8 mouse cellular contexts compared by ENCODE assay signal in the genomic region with DNA sequence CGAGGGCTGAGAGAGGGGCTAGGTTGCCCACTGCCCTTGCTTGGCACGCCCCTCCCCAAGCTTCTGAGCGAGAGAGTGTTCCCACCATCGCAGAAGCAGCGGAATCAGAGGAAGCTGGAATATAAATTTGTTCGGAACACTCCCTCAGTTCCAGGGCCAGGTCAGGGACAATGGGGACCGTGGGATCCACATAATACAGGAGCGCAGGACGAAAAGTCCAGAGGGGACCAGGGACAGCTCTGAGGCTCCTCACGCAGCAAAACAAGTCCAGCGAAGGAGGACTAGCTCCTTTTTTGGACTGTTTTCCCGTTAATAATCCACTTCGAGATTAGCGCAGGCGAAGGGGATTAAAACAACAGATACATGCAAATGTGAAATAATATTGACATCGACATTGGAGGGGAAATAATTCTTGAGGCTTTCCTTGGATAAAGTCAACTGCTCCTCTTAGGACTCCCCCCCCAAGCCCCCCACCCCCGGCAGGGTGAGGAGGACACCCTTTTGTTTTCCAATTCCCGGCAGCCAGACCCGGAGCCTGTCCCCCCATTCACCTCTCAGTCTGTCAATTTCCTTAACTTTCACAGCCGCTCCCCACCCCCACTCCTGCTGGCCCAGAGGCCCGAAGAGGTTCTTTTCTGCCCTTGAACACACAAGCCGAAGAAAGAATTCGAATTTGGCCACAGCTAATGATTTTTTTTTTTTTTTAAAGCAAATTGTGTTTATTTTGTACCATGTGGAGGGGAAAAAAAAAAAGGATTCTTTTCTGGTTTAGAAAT. TPM values are rescaled to one million over a fixed set of nuclear protein-coding genes. Genes with fewer than 3 reads are reported as not detected.
A peak's percentile ranks its signal among the peaks of the same experiment; 100 is the strongest.
DNase-seq lines count a peak whose midpoint lies in the region; ATAC-seq and TF ChIP-seq lines count a peak whose summit lies in the region.

No protein-coding gene starts in this region.

- peak overlapping the region; percentile 76 for H3K9ac ChIP-seq in heart, embryonic 14.5 days (ENCODE audit: low read length)
- H3K9ac ChIP-seq in kidney, embryonic 16.5 days (replicated peaks; ENCODE audit: low read length) = peak overlapping the region; percentile 70
- H3K9ac ChIP-seq in lung, postnatal 0 days (replicated peaks; ENCODE audit: low read depth) = peak overlapping the region; percentile 49
- H3K9ac ChIP-seq in stomach, embryonic 15.5 days = 0 out of 2 replicates have a peak overlapping the region, but pooled peaks have one; percentile 6

- DNase-seq in thymus, postnatal 4 days = peak; percentile 34
- DNase-seq in thymus, postnatal 10 days (ENCODE audit: low spot score in 2 of 2) = no peak
- DNase-seq in embryonic facial prominence, embryonic 10.5 days (ENCODE audit: low spot score) = peak; percentile 67
- DNase-seq in lung, postnatal 0 days (ENCODE audit: low spot score) = peak; percentile 84
- no peak for DNase-seq in frontal cortex, postnatal 10 days (ENCODE audit: low spot score in 2 of 2)

- TF ChIP-seq CTCF in lung, postnatal 0 days (IDR thresholded peaks at IDR 0.05) = no peak

- H3K27ac ChIP-seq in embryonic facial prominence, embryonic 10.5 days (replicated peaks) = peak overlapping the region; percentile 95
- peak overlapping the region; percentile 81 to 83 for H3K27ac ChIP-seq in heart, embryonic 14.5 days (replicated peaks in 1 of 2; ENCODE audit: control insufficient read depth in 1 of 2, insufficient read depth in 1 of 2, low read depth in 2 of 2, low read length in 2 of 2)
- peak overlapping the region; percentile 92 for H3K27ac ChIP-seq in kidney, embryonic 16.5 days (ENCODE audit: low read length)
- peak overlapping the region; percentile 93 for H3K27ac ChIP-seq in lung, postnatal 0 days (ENCODE audit: low read length)
- H3K27ac ChIP-seq in stomach, embryonic 15.5 days = peak overlapping the region; percentile 90

- H3K4me1 ChIP-seq in embryonic facial prominence, embryonic 10.5 days = peaks cover 49% of the 10 kb centered on the region
- H3K4me1 ChIP-seq in heart, embryonic 14.5 days (ENCODE audit: control insufficient read depth in 2 of 2, insufficient read depth in 2 of 2, low read length in 2 of 2) = peaks cover 5 to 6% of the 10 kb centered on the region in 2 experiments; a peak in 3 of 4 replicates
- H3K4me1 ChIP-seq in kidney, embryonic 16.5 days (ENCODE audit: insufficient read depth, low read length) = peaks cover 15% of the 10 kb centered on the region
- no peaks in the 10 kb centered on the region for H3K4me1 ChIP-seq in lung, postnatal 0 days (ENCODE audit: insufficient read depth, low read depth, low read length)
- H3K4me1 ChIP-seq in stomach, embryonic 15.5 days = no peaks in the 10 kb centered on the region

- H3K9me3 ChIP-seq in embryonic facial prominence, embryonic 10.5 days = no peaks in the 10 kb centered on the region
- no peaks in the 10 kb centered on the region for H3K9me3 ChIP-seq in heart, embryonic 14.5 days (ENCODE audit: control insufficient read depth, low read length)
- H3K9me3 ChIP-seq in kidney, embryonic 16.5 days (ENCODE audit: low read length) = no peaks in the 10 kb centered on the region
- H3K9me3 ChIP-seq in lung, postnatal 0 days (ENCODE audit: low read length) = no peaks in the 10 kb centered on the region
- no peaks in the 10 kb centered on the region for H3K9me3 ChIP-seq in stomach, embryonic 15.5 days

- no peaks in the 10 kb centered on the region for H3K36me3 ChIP-seq in embryonic facial prominence, embryonic 10.5 days (replicated peaks)
- no peaks in the 10 kb centered on the region for H3K36me3 ChIP-seq in heart, embryonic 14.5 days (ENCODE audit: control insufficient read depth, insufficient read depth, low read length)
- H3K36me3 ChIP-seq in kidney, embryonic 16.5 days (ENCODE audit: insufficient read depth, low read length) = no peaks in the 10 kb centered on the region
- no peaks in the 10 kb centered on the region for H3K36me3 ChIP-seq in lung, postnatal 0 days (ENCODE audit: insufficient read depth, low read length)
- H3K36me3 ChIP-seq in stomach, embryonic 15.5 days = no peaks in the 10 kb centered on the region

- no peak for TF ChIP-seq EP300 in lung, postnatal 0 days (IDR thresholded peaks at IDR 0.05)

- under 1% methylated on average over 23 of the region's 23 CpGs for WGBS in embryonic facial prominence, embryonic 10.5 days
- under 1% methylated on average over 23 of the region's 23 CpGs for WGBS in heart, embryonic 14.5 days
- WGBS in kidney, embryonic 16.5 days = under 1% methylated on average over 23 of the region's 23 CpGs
- WGBS in lung, postnatal 0 days = 2% methylated on average over 23 of the region's 23 CpGs
- 3% methylated on average over 22 of the region's 23 CpGs for WGBS in stomach, embryonic 15.5 days

- ATAC-seq in heart, embryonic 14.5 days (ENCODE audit: insufficient number of reproducible peaks, insufficient read depth, low FRiP score, low read depth) = no peak; the same call in 1 of the 2 replicates
- ATAC-seq in kidney, embryonic 16.5 days (ENCODE audit: low FRiP score, low TSS enrichment) = no peak
- ATAC-seq in lung, postnatal 0 days = peak; percentile 37
- ATAC-seq in stomach, embryonic 15.5 days (ENCODE audit: insufficient read depth, low FRiP score, low read depth) = no peak

- H3K4me2 ChIP-seq in heart, embryonic 14.5 days (ENCODE audit: low read length) = peak overlapping the region; percentile 91
- peak overlapping the region; percentile 88 for H3K4me2 ChIP-seq in kidney, embryonic 16.5 days (replicated peaks; ENCODE audit: low read depth, low read length)
- H3K4me2 ChIP-seq in lung, postnatal 0 days (replicated peaks; ENCODE audit: low read depth, low read length) = peak overlapping the region; percentile 62
- peak overlapping the region; percentile 78 for H3K4me2 ChIP-seq in stomach, embryonic 15.5 days

- H3K27me3 ChIP-seq in embryonic facial prominence, embryonic 10.5 days (replicated peaks; ENCODE audit: low read depth, poor library complexity, severe bottlenecking) = peaks cover 17% of the 10 kb centered on the region
- no peaks in the 10 kb centered on the region for H3K27me3 ChIP-seq in heart, embryonic 14.5 days (ENCODE audit: control insufficient read depth, insufficient read depth, low read length)
- peaks cover 3% of the 10 kb centered on the region; the same call in 1 of the 2 replicates for H3K27me3 ChIP-seq in kidney, embryonic 16.5 days (ENCODE audit: insufficient read depth, low read length)
- no peaks in the 10 kb centered on the region for H3K27me3 ChIP-seq in lung, postnatal 0 days (replicated peaks; ENCODE audit: insufficient read depth, low read length)
- 0 out of 2 replicates have a peak, but pooled peaks cover 3% of the 10 kb centered on the region for H3K27me3 ChIP-seq in stomach, embryonic 15.5 days (replicated peaks)

- H3K4me3 ChIP-seq in embryonic facial prominence, embryonic 10.5 days = peak overlapping the region; percentile 74
- peak overlapping the region; percentile 64 to 69 for H3K4me3 ChIP-seq in heart, embryonic 14.5 days (ENCODE audit: control insufficient read depth in 1 of 2, insufficient read depth in 1 of 2, low read depth in 1 of 2, low read length in 2 of 2)
- H3K4me3 ChIP-seq in kidney, embryonic 16.5 days (ENCODE audit: low read length) = peak overlapping the region; percentile 52
- H3K4me3 ChIP-seq in lung, postnatal 0 days (ENCODE audit: low read depth, low read length) = peak overlapping the region; percentile 56
- peak overlapping the region; percentile 55 for H3K4me3 ChIP-seq in stomach, embryonic 15.5 days (replicated peaks)

RNA-seq across cellular contexts. Expression of gene Zeb2, which starts 1.3 kb away (rescaled TPM):
- polyA plus RNA-seq in embryonic facial prominence, embryonic 10.5 days (2016; fragmentation: Nextera tagmentation; extraction: Ambion mirVana) = 20.9 and 27.8 TPM in 2 replicates
- polyA plus RNA-seq in heart, embryonic 14.5 days (2014; fragmentation: Nextera tagmentation; extraction: Ambion mirVana) = 22.0 and 22.2 TPM in 2 replicates
- polyA plus RNA-seq in kidney, embryonic 16.5 days (2015; fragmentation: Nextera tagmentation; extraction: Ambion mirVana) = 49.3 and 57.6 TPM in 2 replicates
- 36.4 and 44.9 TPM in 2 replicates for polyA plus RNA-seq in lung, postnatal 0 days (2015; fragmentation: Nextera tagmentation; extraction: Ambion mirVana)
- 46.5 and 49.9 TPM in 2 replicates for polyA plus RNA-seq in stomach, embryonic 15.5 days (2015; fragmentation: Nextera tagmentation; extraction: Ambion mirVana)

Comparison
In these comparisons a context has a peak if more than half of its experiments do, and no peak if none do; other contexts are left out.
1. DNase-seq: peak in thymus, postnatal 4 days (single experiment), embryonic facial prominence, embryonic 10.5 days (single experiment) and lung, postnatal 0 days (single experiment); none in thymus, postnatal 10 days (0 of 2) and frontal cortex, postnatal 10 days (0 of 2).
2. H3K9ac ChIP-seq: peak in every context shown above with its lines; median percentile 76 in heart, embryonic 14.5 days; 70 in kidney, embryonic 16.5 days; 49 in lung, postnatal 0 days; 6 in stomach, embryonic 15.5 days.
3. Peak in every context shown above with its lines, with median percentiles within 50 percentile points of each other: H3K27ac ChIP-seq, H3K4me3 ChIP-seq and H3K4me2 ChIP-seq.